Mouse (Mus musculus): ENCODE measurements around the gene Wiz. TPM values are rescaled to one million over a fixed set of nuclear protein-coding genes. Genes with fewer than 3 reads are reported as not detected.

Gene Wiz
- polyA plus RNA-seq, 1 experiment from 2014 or later, result 43.8 TPM

GRCm38 (mm10) chr17:32333675-32334303, 55.5 kb downstream of the Wiz start:
- no peak overlapping the region for H3K4me3 ChIP-seq (ENCODE audit: low read depth, low read length)
- H3K27me3 ChIP-seq (ENCODE audit: control insufficient read depth, insufficient read depth, low read length), result no peaks in the 10 kb centered on the region
- H3K9ac ChIP-seq (ENCODE audit: low read length), result no peak overlapping the region
- H3K4me2 ChIP-seq (ENCODE audit: low read depth), result no peak overlapping the region
- no peak overlapping the region for H3K27ac ChIP-seq (ENCODE audit: low read depth, low read length)
- ATAC-seq (ENCODE audit: insufficient read depth, low FRiP score, low TSS enrichment) (no peak), DNase-seq (ENCODE audit: low spot score) (no peak)
- H3K9me3 ChIP-seq (ENCODE audit: control insufficient read depth, low read length), result no peaks in the 10 kb centered on the region
- peaks cover 25% of the 10 kb centered on the region for H3K36me3 ChIP-seq (ENCODE audit: control insufficient read depth, insufficient read depth, low read length)
- no peaks in the 10 kb centered on the region for H3K4me1 ChIP-seq (ENCODE audit: control insufficient read depth, insufficient read depth, low read length)
- 92% methylated on average over 31 of the region's 31 CpGs for WGBS

DNA sequence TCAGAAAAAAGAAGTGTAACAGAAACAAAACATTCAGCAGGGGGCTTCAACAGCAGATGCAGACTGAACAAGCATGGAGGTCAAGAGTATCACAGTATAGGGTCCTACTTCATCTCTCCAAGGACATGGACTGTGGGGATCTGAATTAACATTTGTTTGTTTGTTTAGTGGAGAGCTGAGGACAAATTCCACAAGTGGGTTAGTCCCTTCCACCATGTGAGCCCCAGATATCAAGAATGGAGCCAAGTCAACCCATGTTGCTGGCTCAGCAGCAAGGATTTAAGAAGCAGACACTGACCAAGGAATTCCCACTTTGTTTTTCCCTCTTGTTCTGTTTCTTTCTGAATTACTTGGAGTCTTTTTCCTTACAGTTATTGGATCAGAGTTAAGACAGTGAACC, 61.7 kb downstream of the Wiz start:
- H3K27me3 ChIP-seq (ENCODE audit: control insufficient read depth, insufficient read depth, low read length), result no peaks in the 10 kb centered on the region
- no peaks in the 10 kb centered on the region; the same call in 1 of the 2 replicates for H3K4me1 ChIP-seq (ENCODE audit: control insufficient read depth, insufficient read depth, low read length)
- H3K36me3 ChIP-seq (ENCODE audit: control insufficient read depth, insufficient read depth, low read length), result peaks cover 4% of the 10 kb centered on the region; the same call in 1 of the 2 replicates
- H3K9me3 ChIP-seq (ENCODE audit: control insufficient read depth, low read length), result no peaks in the 10 kb centered on the region
- H3K9ac ChIP-seq (ENCODE audit: low read length), result no peak overlapping the region
- no peak overlapping the region for H3K4me3 ChIP-seq (ENCODE audit: low read depth, low read length)
- DNase-seq (ENCODE audit: low spot score) (no peak), ATAC-seq (ENCODE audit: insufficient read depth, low FRiP score, low TSS enrichment) (no peak)
- H3K27ac ChIP-seq (ENCODE audit: low read depth, low read length), result no peak overlapping the region
- no peak overlapping the region for H3K4me2 ChIP-seq (ENCODE audit: low read depth)

- Histone ChIP-seq H3K9ac (ENCODE audit: low read length) (no peak overlapping the region), H3K4me1 (ENCODE audit: control insufficient read depth, insufficient read depth, low read length) (peaks cover 11% of the 10 kb centered on the region; the same call in 1 of the 2 replicates), H3K4me2 (ENCODE audit: low read depth) (no peak overlapping the region), H3K27ac (ENCODE audit: low read depth, low read length) (no peak overlapping the region), H3K9me3 (ENCODE audit: control insufficient read depth, low read length) (no peaks in the 10 kb centered on the region), H3K36me3 (ENCODE audit: control insufficient read depth, insufficient read depth, low read length) (peaks cover 4% of the 10 kb centered on the region), H3K27me3 (ENCODE audit: control insufficient read depth, insufficient read depth, low read length) (no peaks in the 10 kb centered on the region), H3K4me3 (ENCODE audit: low read depth, low read length) (no peak overlapping the region)
- 91% methylated on average over 1 of the region's 1 CpGs for WGBS
- DNase-seq (ENCODE audit: low spot score) (no peak), ATAC-seq (ENCODE audit: insufficient read depth, low FRiP score, low TSS enrichment) (no peak)
Measured at GRCm38 (mm10) chr17:32322809-32323208, 66.4 kb downstream of the Wiz start.

DNA sequence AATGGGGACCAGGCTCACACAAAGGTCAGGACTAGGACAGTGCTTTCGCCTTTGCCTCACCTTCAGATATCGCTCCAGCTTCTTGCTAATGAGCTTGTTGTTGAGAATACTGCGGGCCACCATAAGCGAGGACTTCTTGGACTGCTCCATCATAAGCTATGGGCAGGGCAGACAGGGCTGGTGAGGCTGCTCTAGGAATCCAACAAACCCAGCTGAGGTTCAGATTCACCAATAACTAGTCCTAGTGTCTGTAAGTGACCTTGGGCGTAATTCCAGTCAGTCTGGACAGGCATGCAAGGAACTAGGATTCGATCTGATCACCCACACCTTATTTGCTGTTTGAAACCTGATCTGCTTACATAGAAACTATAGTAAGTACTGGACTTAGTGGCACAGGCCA, 67.4 kb downstream of the Wiz start:
- peak overlapping the region; percentile 73 for H3K9ac ChIP-seq (ENCODE audit: low read length)
- H3K27ac ChIP-seq (ENCODE audit: low read depth, low read length), result peak overlapping the region; percentile 94
- H3K4me3 ChIP-seq (ENCODE audit: low read depth, low read length), result peak overlapping the region; percentile 87
- H3K4me1 ChIP-seq (ENCODE audit: control insufficient read depth, insufficient read depth, low read length), result peaks cover 11% of the 10 kb centered on the region; the same call in 1 of the 2 replicates
- peak overlapping the region; percentile 93 for H3K4me2 ChIP-seq (ENCODE audit: low read depth)
- DNase-seq (ENCODE audit: low spot score) (no peak), ATAC-seq (ENCODE audit: insufficient read depth, low FRiP score, low TSS enrichment) (no peak)
- no peaks in the 10 kb centered on the region for H3K9me3 ChIP-seq (ENCODE audit: control insufficient read depth, low read length)
- no peaks in the 10 kb centered on the region for H3K27me3 ChIP-seq (ENCODE audit: control insufficient read depth, insufficient read depth, low read length)
- H3K36me3 ChIP-seq (ENCODE audit: control insufficient read depth, insufficient read depth, low read length), result peaks cover 13% of the 10 kb centered on the region
- whole genome bisulfite sequencing, result 24% methylated on average over 6 of the region's 6 CpGs

- H3K36me3 ChIP-seq (ENCODE audit: control insufficient read depth, insufficient read depth, low read length), result peaks cover 17% of the 10 kb centered on the region
- WGBS, result 0% methylated on average over 21 of the region's 23 CpGs
Measured at GRCm38 (mm10) chr17:32321390-32321734, 67.9 kb downstream of the Wiz start.

DNA sequence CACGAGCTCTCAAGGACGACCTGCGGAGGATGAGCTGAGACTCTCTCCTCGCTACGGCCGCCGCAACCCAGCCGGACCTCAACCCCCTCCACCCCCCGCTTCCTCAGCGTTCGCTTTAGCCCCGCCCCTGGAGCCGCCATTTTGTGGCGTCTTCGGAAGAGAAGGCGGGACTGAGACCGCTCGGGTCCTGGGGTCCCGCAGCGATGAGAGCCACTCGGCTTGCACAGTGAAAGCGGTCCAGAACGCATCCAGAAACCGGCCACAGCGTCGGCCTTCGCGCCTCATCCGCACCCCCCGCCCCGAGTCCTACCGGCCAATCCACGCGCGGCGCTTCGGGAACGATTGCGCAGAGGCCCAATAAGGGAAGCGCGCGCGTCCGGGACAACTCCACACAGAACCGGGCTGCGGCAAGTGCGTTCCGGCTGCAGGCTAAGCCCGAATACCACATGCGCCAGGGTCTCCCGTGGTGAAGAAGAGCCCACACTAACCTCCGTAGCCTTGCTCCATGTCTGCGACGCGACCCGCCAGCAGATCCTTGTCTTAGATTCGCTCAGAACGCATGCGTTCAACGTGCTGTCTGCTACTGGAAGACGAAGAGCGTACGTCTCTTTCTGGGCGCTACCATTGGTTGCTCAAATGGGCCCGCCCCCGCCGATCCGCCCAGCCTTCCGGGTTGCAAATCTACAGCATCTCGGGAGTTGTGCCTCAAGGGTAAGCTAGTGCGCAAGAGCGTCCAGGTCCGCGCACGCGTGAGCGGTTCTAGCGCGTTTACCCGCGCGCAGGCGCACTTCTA, 68.4 kb downstream of the Wiz start, which contains the start of gene Akap8:
Akap8 (minus strand) TSS at position 642 of the 793 bp plus-strand sequence.
- Histone ChIP-seq H3K27me3 (ENCODE audit: control insufficient read depth, insufficient read depth, low read length) (no peaks in the 10 kb centered on the region), H3K36me3 (ENCODE audit: control insufficient read depth, insufficient read depth, low read length) (peaks cover 19% of the 10 kb centered on the region), H3K9me3 (ENCODE audit: control insufficient read depth, low read length) (no peaks in the 10 kb centered on the region), H3K4me2 (ENCODE audit: low read depth) (peak within 1 kb of the TSS; percentile 93), H3K9ac (ENCODE audit: low read length) (peak within 1 kb of the TSS; percentile 89), H3K27ac (ENCODE audit: low read depth, low read length) (peak within 1 kb of the TSS; percentile 94), H3K4me3 (ENCODE audit: low read depth, low read length) (peak within 1 kb of the TSS; percentile 87), H3K4me1 (ENCODE audit: control insufficient read depth, insufficient read depth, low read length) (peaks cover 11% of the 10 kb centered on the region; the same call in 1 of the 2 replicates)
- ATAC-seq (ENCODE audit: insufficient read depth, low FRiP score, low TSS enrichment), result peak; percentile 97
- peak; percentile 99 for DNase-seq (ENCODE audit: low spot score)
- WGBS, result under 1% methylated on average over 82 of the region's 83 CpGs

More at GRCm38 (mm10) chr17:32321390-32321734, 67.9 kb downstream of the Wiz start:
- peak; percentile 79 for ATAC-seq (ENCODE audit: insufficient read depth, low FRiP score, low TSS enrichment)
- no peak for DNase-seq (ENCODE audit: low spot score)
- H3K4me3 ChIP-seq (ENCODE audit: low read depth, low read length), result peak overlapping the region; percentile 87
- H3K27ac ChIP-seq (ENCODE audit: low read depth, low read length), result peak overlapping the region; percentile 94
- no peaks in the 10 kb centered on the region for H3K27me3 ChIP-seq (ENCODE audit: control insufficient read depth, insufficient read depth, low read length)
- H3K4me1 ChIP-seq (ENCODE audit: control insufficient read depth, insufficient read depth, low read length), result peaks cover 11% of the 10 kb centered on the region; the same call in 1 of the 2 replicates
- no peaks in the 10 kb centered on the region for H3K9me3 ChIP-seq (ENCODE audit: control insufficient read depth, low read length)
- H3K9ac ChIP-seq (ENCODE audit: low read length), result peak overlapping the region; percentile 73
- H3K4me2 ChIP-seq (ENCODE audit: low read depth), result peak overlapping the region; percentile 93

DNA sequence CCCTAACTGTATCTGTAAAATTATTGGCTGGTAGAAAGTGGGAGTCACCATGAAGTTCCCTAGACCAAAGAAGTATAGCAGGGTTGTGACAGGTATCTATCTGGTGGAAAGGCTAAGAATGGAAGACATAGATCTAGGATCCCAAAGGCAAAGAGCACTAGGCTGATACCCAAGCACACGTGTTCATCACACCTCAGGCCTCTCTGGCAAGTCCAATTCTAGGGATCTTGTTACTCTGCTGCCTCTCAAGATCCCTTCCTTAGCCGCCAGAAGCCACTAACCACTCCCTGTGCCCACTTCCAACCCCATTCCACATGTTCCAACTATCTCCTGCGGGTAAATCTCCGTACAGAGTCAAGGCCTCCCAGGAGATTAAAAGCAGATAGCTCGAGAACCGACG, 69.3 kb downstream of the Wiz start:
- Histone ChIP-seq H3K9ac (ENCODE audit: low read length) (peak overlapping the region; percentile 89), H3K4me1 (ENCODE audit: control insufficient read depth, insufficient read depth, low read length) (peaks cover 11% of the 10 kb centered on the region; the same call in 1 of the 2 replicates), H3K9me3 (ENCODE audit: control insufficient read depth, low read length) (no peaks in the 10 kb centered on the region), H3K27me3 (ENCODE audit: control insufficient read depth, insufficient read depth, low read length) (no peaks in the 10 kb centered on the region), H3K36me3 (ENCODE audit: control insufficient read depth, insufficient read depth, low read length) (peaks cover 25% of the 10 kb centered on the region), H3K4me3 (ENCODE audit: low read depth, low read length) (peak overlapping the region; percentile 87), H3K27ac (ENCODE audit: low read depth, low read length) (peak overlapping the region; percentile 94; the same call in 1 of the 2 replicates), H3K4me2 (ENCODE audit: low read depth) (peak overlapping the region; percentile 93)
- DNase-seq (ENCODE audit: low spot score), result no peak
- no peak for ATAC-seq (ENCODE audit: insufficient read depth, low FRiP score, low TSS enrichment)
- under 1% methylated on average over 7 of the region's 7 CpGs for WGBS

DNA sequence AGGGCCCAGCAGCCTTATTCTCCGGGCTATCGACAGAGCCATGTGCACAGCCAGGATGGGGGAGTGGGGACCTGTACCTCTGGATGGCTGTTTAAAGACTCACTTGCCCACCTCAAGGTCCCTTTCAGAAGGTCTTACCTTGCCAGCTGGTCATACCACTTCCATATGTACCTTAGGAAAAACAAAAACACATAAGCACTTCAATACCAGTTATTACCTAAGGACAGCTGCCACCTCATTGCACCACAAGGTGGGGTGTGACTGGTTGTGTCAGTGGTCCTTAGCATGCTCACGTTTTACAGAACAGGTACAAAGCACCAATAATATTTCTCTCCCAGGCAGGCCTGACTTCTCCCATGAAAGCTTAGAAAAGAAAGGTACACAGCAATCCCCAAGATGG, 71.5 kb downstream of the Wiz start:
- no peak overlapping the region for H3K4me2 ChIP-seq (ENCODE audit: low read depth)
- H3K27me3 ChIP-seq (ENCODE audit: control insufficient read depth, insufficient read depth, low read length), result no peaks in the 10 kb centered on the region
- H3K4me3 ChIP-seq (ENCODE audit: low read depth, low read length), result no peak overlapping the region
- DNase-seq (ENCODE audit: low spot score), result no peak
- WGBS, result 93% methylated on average over 3 of the region's 3 CpGs
- no peaks in the 10 kb centered on the region for H3K9me3 ChIP-seq (ENCODE audit: control insufficient read depth, low read length)
- no peak for ATAC-seq (ENCODE audit: insufficient read depth, low FRiP score, low TSS enrichment)
- peaks cover 36% of the 10 kb centered on the region for H3K36me3 ChIP-seq (ENCODE audit: control insufficient read depth, insufficient read depth, low read length)
- no peak overlapping the region for H3K27ac ChIP-seq (ENCODE audit: low read depth, low read length)
- H3K9ac ChIP-seq (ENCODE audit: low read length), result no peak overlapping the region
- peaks cover 11% of the 10 kb centered on the region; the same call in 1 of the 2 replicates for H3K4me1 ChIP-seq (ENCODE audit: control insufficient read depth, insufficient read depth, low read length)

Data from neural tube, embryonic 11.5 days (tissue).